Mouse (Mus musculus) ES-Bruce4 (cell line): ENCODE results near the gene Klhdc2. TPM values are rescaled to one million over a fixed set of nuclear protein-coding genes. Genes with fewer than 3 reads are reported as not detected.

Source experiments
- H3K27ac ChIP-seq: 2 replicates; pipeline ENCODE4 v1.5.1; 2012; ENCODE audit warnings: low read length, inconsistent platforms; ENCODE audit not compliant: insufficient read depth
- H3K27me3 ChIP-seq: 2 replicates; pipeline ENCODE4 v1.6.1; 2012; ENCODE audit warnings: mild to moderate bottlenecking, low read length, inconsistent platforms; ENCODE audit not compliant: control insufficient read depth, poor library complexity, insufficient read depth, severe bottlenecking
- H3K36me3 ChIP-seq: 2 replicates; pipeline ENCODE4 v1.6.1; 2012; ENCODE audit warnings: inconsistent platforms, mild to moderate bottlenecking, low read length, moderate library complexity; ENCODE audit not compliant: control insufficient read depth, poor library complexity, insufficient read depth, severe bottlenecking
- H3K4me1 ChIP-seq: one replicate; pipeline ENCODE4 v1.8.1; 2011; ENCODE audit warnings: low read length; ENCODE audit not compliant: control insufficient read depth, insufficient read depth
- H3K4me3 ChIP-seq: 2 replicates; pipeline ENCODE4 v1.5.1; 2011; ENCODE audit warnings: low read depth, mild to moderate bottlenecking, low read length
- H3K9ac ChIP-seq: 2 replicates; pipeline ENCODE4 v1.6.1; 2012; ENCODE audit warnings: low read depth, mild to moderate bottlenecking, inconsistent platforms; ENCODE audit not compliant: poor library complexity, severe bottlenecking
- H3K9me3 ChIP-seq: replicated peaks from 2 replicates; pipeline ENCODE4 v1.6.1; 2012; ENCODE audit warnings: mild to moderate bottlenecking, low read length, inconsistent platforms; ENCODE audit not compliant: control insufficient read depth, poor library complexity, insufficient read depth, severe bottlenecking
- CTCF ChIP-seq: IDR thresholded peaks from one replicate; pipeline ENCODE4 v1.8.1; 2011; ENCODE audit warnings: low read depth, low read length
- EP300 ChIP-seq: IDR thresholded peaks from 2 replicates; pipeline ENCODE4 v1.6.1; 2011; ENCODE audit warnings: low read depth, low read length; ENCODE audit not compliant: insufficient read depth
- POLR2A ChIP-seq: IDR thresholded peaks from one replicate; pipeline ENCODE4 v1.8.1; 2011; ENCODE audit warnings: low read length; ENCODE audit not compliant: insufficient read depth
- polyA plus RNA-seq: library from polyadenylated mRNA; stranded (reverse); fragments of >200 nt; gene quantifications from 2 replicates; pipeline ENCODE4 v1.2.4, GENCODE M21; 2011; ENCODE audit warnings: low read depth; ENCODE audit not compliant: missing spikeins, insufficient read depth, insufficient read length

The Klhdc2 gene
- polyA plus RNA-seq, 1 experiment: 68.2 TPM

- no peaks in the 10 kb centered on the region for H3K9me3 ChIP-seq
- no peaks in the 10 kb centered on the region for H3K27me3 ChIP-seq
- H3K9ac ChIP-seq: peak overlapping the region; percentile 54
- peak overlapping the region; percentile 94 for H3K4me3 ChIP-seq
- H3K4me1 ChIP-seq: peaks cover 2% of the 10 kb centered on the region
- peaks cover 2% of the 10 kb centered on the region; the same call in 1 of the 2 replicates for H3K36me3 ChIP-seq
- no peak for TF ChIP-seq EP300
- no peak for TF ChIP-seq CTCF
- TF ChIP-seq POLR2A: no peak
- H3K27ac ChIP-seq: no peak overlapping the region
Measured at GRCm38 (mm10) chr12:69297411-69298150, 1.1 kb downstream of the Klhdc2 start.

- Histone ChIP-seq H3K27me3 (no peaks in the 10 kb centered on the region), H3K36me3 (peaks cover 6% of the 10 kb centered on the region), H3K9ac (no peak overlapping the region), H3K4me1 (peaks cover 2% of the 10 kb centered on the region), H3K4me3 (no peak overlapping the region), H3K27ac (no peak overlapping the region), H3K9me3 (no peaks in the 10 kb centered on the region)
- TF ChIP-seq CTCF: no peak
- TF ChIP-seq POLR2A: no peak
- TF ChIP-seq EP300: no peak
Measured at GRCm38 (mm10) chr12:69298281-69298680, 1.8 kb downstream of the Klhdc2 start.

GRCm38 (mm10) chr12:69299231-69299630, 2.8 kb downstream of the Klhdc2 start:
- H3K4me3 ChIP-seq: no peak overlapping the region
- H3K27ac ChIP-seq: no peak overlapping the region
- no peaks in the 10 kb centered on the region for H3K9me3 ChIP-seq
- H3K9ac ChIP-seq: no peak overlapping the region
- H3K4me1 ChIP-seq: peaks cover 2% of the 10 kb centered on the region
- H3K27me3 ChIP-seq: no peaks in the 10 kb centered on the region
- H3K36me3 ChIP-seq: peaks cover 12% of the 10 kb centered on the region
- TF ChIP-seq EP300: no peak
- no peak for TF ChIP-seq POLR2A
- TF ChIP-seq CTCF: no peak

GRCm38 (mm10) chr12:69299831-69300230, 3.4 kb downstream of the Klhdc2 start:
- Histone ChIP-seq H3K27me3 (no peaks in the 10 kb centered on the region), H3K36me3 (peaks cover 12% of the 10 kb centered on the region), H3K9me3 (no peaks in the 10 kb centered on the region), H3K4me3 (no peak overlapping the region), H3K4me1 (peaks cover 2% of the 10 kb centered on the region), H3K27ac (no peak overlapping the region), H3K9ac (no peak overlapping the region)
- TF ChIP-seq POLR2A: no peak
- no peak for TF ChIP-seq CTCF
- no peak for TF ChIP-seq EP300

DNA sequence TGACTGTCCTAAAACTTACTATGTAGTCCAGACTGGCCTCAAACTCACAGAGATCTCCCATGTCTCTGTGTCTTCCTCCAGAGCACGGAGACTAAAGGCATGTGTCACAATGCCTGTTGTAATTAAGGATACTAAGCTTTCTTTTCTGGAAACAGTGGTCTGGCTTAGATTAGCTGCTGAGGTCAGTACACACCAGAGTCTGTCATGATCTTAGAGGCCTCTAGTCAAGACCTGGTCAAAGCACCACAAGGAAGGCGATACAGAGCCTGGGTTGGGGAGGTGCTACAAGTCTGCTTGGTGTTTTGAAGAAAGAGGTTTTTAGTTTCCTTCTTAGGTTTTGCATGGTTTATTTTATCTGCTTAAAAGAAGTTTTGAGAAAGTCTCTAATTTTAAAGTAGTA, 3.9 kb downstream of the Klhdc2 start:
- Histone ChIP-seq H3K36me3 (peaks cover 18% of the 10 kb centered on the region), H3K27ac (no peak overlapping the region), H3K4me1 (peaks cover 2% of the 10 kb centered on the region), H3K27me3 (no peaks in the 10 kb centered on the region), H3K9ac (no peak overlapping the region), H3K9me3 (no peaks in the 10 kb centered on the region), H3K4me3 (no peak overlapping the region)
- no peak for TF ChIP-seq EP300
- TF ChIP-seq POLR2A: no peak
- TF ChIP-seq CTCF: no peak

GRCm38 (mm10) chr12:69302171-69302570, 5.7 kb downstream of the Klhdc2 start:
- Histone ChIP-seq H3K9ac (no peak overlapping the region), H3K27me3 (no peaks in the 10 kb centered on the region), H3K9me3 (no peaks in the 10 kb centered on the region), H3K27ac (no peak overlapping the region), H3K4me1 (peaks cover 2% of the 10 kb centered on the region), H3K36me3 (peaks cover 25% of the 10 kb centered on the region), H3K4me3 (no peak overlapping the region)
- no peak for TF ChIP-seq POLR2A
